Mouse (Mus musculus): ENCODE data around the gene Ap3s2. TPM values are rescaled to one million over a fixed set of nuclear protein-coding genes. Genes with fewer than 3 reads are reported as not detected.
A peak's percentile ranks its signal among the peaks of the same experiment; 100 is the strongest.

Gene Ap3s2
- 10 to 100 TPM; 50.8 to 51.6 TPM for total RNA-seq (2021)

GRCm38 (mm10) chr7:79920344-79920983, at the start of gene Ap3s2:
Gene Ap3s2 (minus strand): TSS chr7:79920649.
- DNase-seq = peak; percentile 94
- intact Hi-C loops (cut with DNase I) = no loop called here

GRCm38 (mm10) chr7:79968326-79968725, 47.9 kb upstream of the Ap3s2 start:
- DNase-seq = no peak
- intact Hi-C loops (cut with DNase I) = no loop called here

- no peak for DNase-seq
- intact Hi-C loops (cut with DNase I) = no loop called here
Measured at GRCm38 (mm10) chr7:79961600-79961999, 41.2 kb upstream of the Ap3s2 start.

GRCm38 (mm10) chr7:79956131-79956530, 35.7 kb upstream of the Ap3s2 start:
- intact Hi-C loops (cut with DNase I) = no loop called here
- no peak for DNase-seq

- DNase-seq = no peak
- intact Hi-C loops (cut with DNase I) = no loop called here
Measured at GRCm38 (mm10) chr7:79954890-79955289, 34.4 kb upstream of the Ap3s2 start.

- no peak for DNase-seq
- intact Hi-C loops (cut with DNase I) = no loop called here
Measured at GRCm38 (mm10) chr7:79951038-79951437, 30.6 kb upstream of the Ap3s2 start.

GRCm38 (mm10) chr7:79950236-79950635, 29.8 kb upstream of the Ap3s2 start:
- DNase-seq = no peak
- intact Hi-C loops (cut with DNase I) = no loop called here

- intact Hi-C loops (cut with DNase I) = loop anchor here (10.0 kb wide), 1 partner anchor 59 kb away; no protein-coding TSS in a partner anchor
- DNase-seq = no peak
Measured at GRCm38 (mm10) chr7:79935511-79936205, 15.2 kb upstream of the Ap3s2 start.

- intact Hi-C loops (cut with DNase I) = loop anchor here (10.0 kb wide), 1 partner anchor 60 kb away; no protein-coding TSS in a partner anchor
- DNase-seq = peak; percentile 56
Measured at GRCm38 (mm10) chr7:79934862-79935510, 14.5 kb upstream of the Ap3s2 start, which contains the start of gene Arpin. Gene Arpin (minus strand): TSS chr7:79935359.

GRCm38 (mm10) chr7:79934461-79934860, 14.0 kb upstream of the Ap3s2 start:
- intact Hi-C loops (cut with DNase I) = loop anchor here (10.0 kb wide), 1 partner anchor 60 kb away; no protein-coding TSS in a partner anchor
- DNase-seq = peak; percentile 50

- DNase-seq = no peak
- intact Hi-C loops (cut with DNase I) = no loop called here
Measured at GRCm38 (mm10) chr7:79928516-79929052, 8.1 kb upstream of the Ap3s2 start.

GRCm38 (mm10) chr7:79914556-79914955, 5.9 kb downstream of the Ap3s2 start:
- intact Hi-C loops (cut with DNase I) = loop anchor here (5.0 kb wide), 1 partner anchor 117 kb away; no protein-coding TSS in a partner anchor
- no peak for DNase-seq

GRCm38 (mm10) chr7:79907356-79907755, 13.1 kb downstream of the Ap3s2 start:
- no peak for DNase-seq
- intact Hi-C loops (cut with DNase I) = no loop called here

- intact Hi-C loops (cut with DNase I) = no loop called here
- DNase-seq = no peak
Measured at GRCm38 (mm10) chr7:79906914-79907313, 13.5 kb downstream of the Ap3s2 start.

GRCm38 (mm10) chr7:79905193-79905592, 15.3 kb downstream of the Ap3s2 start:
- DNase-seq = no peak
- intact Hi-C loops (cut with DNase I) = no loop called here

- no peak for DNase-seq
- intact Hi-C loops (cut with DNase I) = no loop called here
Measured at GRCm38 (mm10) chr7:79903160-79903792, 17.2 kb downstream of the Ap3s2 start.

- intact Hi-C loops (cut with DNase I) = no loop called here
- DNase-seq = no peak
Measured at GRCm38 (mm10) chr7:79900753-79901152, 19.7 kb downstream of the Ap3s2 start.

- DNase-seq = no peak
- intact Hi-C loops (cut with DNase I) = no loop called here
Measured at GRCm38 (mm10) chr7:79895225-79895624, 25.2 kb downstream of the Ap3s2 start.

GRCm38 (mm10) chr7:79894790-79895189, 25.7 kb downstream of the Ap3s2 start:
- intact Hi-C loops (cut with DNase I) = no loop called here
- no peak for DNase-seq

GRCm38 (mm10) chr7:79892576-79893428, 27.6 kb downstream of the Ap3s2 start:
- intact Hi-C loops (cut with DNase I) = no loop called here

More at GRCm38 (mm10) chr7:79892576-79893428, 27.6 kb downstream of the Ap3s2 start:
- DNase-seq = no peak

All from left cerebral cortex, postnatal 4 days (tissue).